Mouse (Mus musculus) MEL (cell line): ENCODE measurements around the gene Srgap1.

ENCODE experiments used
- CHD2 ChIP-seq: IDR thresholded peaks from 2 replicates; pipeline ENCODE4 v1.6.1; 2011; ENCODE audit warnings: low read length, improper control_type of control experiment
- CTCF ChIP-seq, 3 experiments: IDR thresholded peaks in 2 of 3; conservative IDR thresholded peaks in 1 of 3; 2 replicates each; pipeline ENCODE4 v1.5.1; 2011 to 2012; ENCODE audit warnings: low read length in 3 of 3, low read depth in 2 of 3, mild to moderate bottlenecking in 2 of 3, improper control_type of control experiment in 1 of 3, inconsistent platforms in 1 of 3, mixed read lengths in 1 of 3, moderate library complexity in 1 of 3; ENCODE audit not compliant: control insufficient read depth in 1 of 3, insufficient read depth in 1 of 3, poor library complexity in 1 of 3, severe bottlenecking in 1 of 3
- E2F4 ChIP-seq: IDR thresholded peaks from 2 replicates; pipeline ENCODE4 v1.6.1; 2011; ENCODE audit warnings: low read depth, low read length, improper control_type of control experiment, borderline replicate concordance
- EP300 ChIP-seq, 2 experiments: IDR thresholded peaks; 2 replicates each; pipeline ENCODE4 v1.6.1; 2011; ENCODE audit warnings: improper control_type of control experiment in 2 of 2, low read length in 2 of 2, low read depth in 1 of 2, mild to moderate bottlenecking in 1 of 2
- GABPA ChIP-seq: IDR thresholded peaks from 2 replicates; pipeline ENCODE4 v1.6.1; 2012; ENCODE audit warnings: low read depth, mild to moderate bottlenecking, inconsistent platforms, low read length, improper control_type of control experiment, moderate library complexity
- KAT2A ChIP-seq: conservative IDR thresholded peaks from 2 replicates; pipeline ENCODE4 v1.6.1; 2012; ENCODE audit warnings: low read depth, low read length, improper control_type of control experiment, inconsistent platforms
- MAZ ChIP-seq: IDR thresholded peaks from 2 replicates; pipeline ENCODE4 v1.6.1; 2012; ENCODE audit warnings: low read depth, mild to moderate bottlenecking, inconsistent platforms, low read length, improper control_type of control experiment
- MXI1 ChIP-seq: IDR thresholded peaks from 2 replicates; pipeline ENCODE4 v1.6.1; 2011; ENCODE audit warnings: mild to moderate bottlenecking, low read depth, low read length, improper control_type of control experiment
- POLR2A ChIP-seq, 2 experiments: IDR thresholded peaks; 2 replicates each; pipeline ENCODE4 v1.6.1; 2011 to 2012; ENCODE audit warnings: low read length in 2 of 2, mild to moderate bottlenecking in 2 of 2, control low read depth in 1 of 2, improper control_type of control experiment in 1 of 2, low read depth in 1 of 2, moderate library complexity in 1 of 2; ENCODE audit not compliant: control insufficient read depth in 1 of 2, insufficient read depth in 1 of 2, poor library complexity in 1 of 2
- POLR2AphosphoS2 ChIP-seq: IDR thresholded peaks from 2 replicates; pipeline ENCODE4 v1.6.1; 2011; ENCODE audit warnings: low read length, improper control_type of control experiment

DNA sequence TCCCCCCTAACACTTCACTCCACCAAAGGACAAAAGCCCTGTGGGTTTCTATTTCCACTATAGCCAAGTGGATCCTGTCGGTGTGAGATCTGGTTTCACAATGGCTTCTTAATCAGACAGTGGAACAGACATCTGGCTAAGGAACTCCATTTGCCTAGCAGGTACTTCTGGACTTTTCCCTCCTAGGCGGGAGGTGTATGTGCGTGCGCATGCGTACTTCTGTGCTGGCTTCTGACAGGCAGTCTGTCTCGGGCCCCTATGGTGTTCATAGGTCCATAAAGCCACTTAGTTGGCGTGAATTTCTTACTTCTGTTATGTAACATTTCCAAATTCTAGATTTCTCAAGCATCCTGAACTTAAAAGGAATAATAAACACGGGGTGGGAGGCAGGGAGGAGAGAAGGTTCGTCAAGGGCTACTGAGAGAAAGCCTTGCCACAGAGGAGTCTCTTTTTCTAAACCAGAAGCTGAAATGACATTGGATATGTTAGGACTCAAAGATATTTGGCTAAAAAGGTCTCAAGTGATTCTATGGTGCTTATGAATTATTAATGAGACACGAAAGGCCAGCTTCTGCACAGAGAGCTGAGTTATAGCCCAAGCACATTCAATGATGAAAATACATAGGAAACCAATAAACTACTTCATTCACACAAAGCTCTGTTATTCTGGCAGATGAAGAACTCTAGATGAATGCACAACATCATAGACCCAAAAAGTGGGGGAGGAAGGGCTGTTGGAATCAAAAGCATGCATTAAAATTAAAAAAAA is 187.1 kb downstream of the Srgap1 start:
- no peak for TF ChIP-seq MAZ
- TF ChIP-seq CHD2: no peak
- TF ChIP-seq GABPA: no peak
- no peak for TF ChIP-seq E2F4
- no peak for TF ChIP-seq CTCF (IDR thresholded peaks at IDR 0.05 in 2 of 3, conservative IDR thresholded peaks at IDR 0.05 in 1 of 3; ENCODE audit: control insufficient read depth in 1 of 3, insufficient read depth in 1 of 3, low read depth in 2 of 3, low read length in 3 of 3, poor library complexity in 1 of 3, severe bottlenecking in 1 of 3)
- TF ChIP-seq POLR2A (IDR thresholded peaks at IDR 0.05; ENCODE audit: control insufficient read depth in 1 of 2, insufficient read depth in 1 of 2, low read depth in 1 of 2, low read length in 2 of 2, poor library complexity in 1 of 2): no peak
- TF ChIP-seq KAT2A: no peak
- no peak for TF ChIP-seq POLR2AphosphoS2
- TF ChIP-seq EP300 (IDR thresholded peaks at IDR 0.05; ENCODE audit: low read depth in 1 of 2, low read length in 2 of 2): no peak
- no peak for TF ChIP-seq MXI1
